Mouse (Mus musculus): ENCODE data around the gene Hnrnpu. TPM values are rescaled to one million over a fixed set of nuclear protein-coding genes. Genes with fewer than 3 reads are reported as not detected.

The Hnrnpu gene
- total and polyA plus RNA-seq, 2 experiments from 2014 or later: 229 to 299 TPM

DNA sequence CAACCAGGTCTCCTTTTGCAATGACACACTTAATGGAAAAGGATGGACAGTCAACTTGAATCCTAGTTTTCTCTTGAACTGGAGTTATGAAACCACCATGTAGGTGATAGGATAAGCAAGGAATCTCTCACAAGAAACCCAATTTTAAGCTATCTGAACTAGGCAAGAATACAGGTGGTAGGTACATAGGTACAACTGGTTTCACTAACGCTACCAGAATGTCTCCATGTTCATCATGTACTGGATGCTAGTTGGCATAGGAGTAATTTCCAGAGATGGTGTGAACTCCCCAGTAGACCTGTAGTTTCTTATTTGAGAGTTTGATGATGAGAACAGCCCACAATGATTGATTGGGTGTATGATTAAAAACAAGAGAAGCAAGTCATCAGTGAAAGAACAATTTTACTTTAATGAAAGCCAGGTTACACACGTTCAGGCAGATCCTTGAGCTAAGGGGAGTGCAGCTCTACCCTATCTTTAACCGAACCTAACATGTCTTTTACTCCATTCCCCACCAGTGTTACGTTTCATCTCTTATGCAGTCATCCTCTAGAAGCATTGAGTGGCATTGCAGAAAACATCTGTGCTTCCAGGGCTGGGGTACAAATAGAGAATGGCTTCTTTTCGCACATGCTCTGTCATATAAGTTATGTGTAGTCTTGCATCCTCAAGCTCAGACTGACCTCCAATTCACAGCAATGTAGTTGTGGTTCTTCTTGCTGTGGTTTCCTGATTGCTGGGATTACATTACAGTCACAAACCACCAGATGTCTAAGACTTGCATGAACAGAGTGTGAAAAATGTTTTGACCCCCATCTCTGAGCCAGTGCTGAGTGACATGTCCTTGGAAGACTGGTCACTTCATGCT is 16.6 kb downstream of the Hnrnpu start:
- no peak for DNase-seq

GRCm38 (mm10) chr1:178320038-178320722 is 17.4 kb downstream of the Hnrnpu start:
- no peak for ATAC-seq
- Histone ChIP-seq H3K4me1 (ENCODE audit: insufficient read depth) (peaks cover 22% of the 10 kb centered on the region), H3K4me2 (ENCODE audit: low read depth) (peak overlapping the region; percentile 54), H3K9ac (peak overlapping the region; percentile 98), H3K27ac (ENCODE audit: low read depth, low read length) (peak overlapping the region; percentile 100), H3K4me3 (ENCODE audit: low read depth, low read length) (peak overlapping the region; percentile 62), H3K27me3 (ENCODE audit: insufficient read depth, low read length) (no peaks in the 10 kb centered on the region), H3K9me3 (ENCODE audit: low read length) (no peaks in the 10 kb centered on the region), H3K36me3 (ENCODE audit: insufficient read depth) (peaks cover 33% of the 10 kb centered on the region)
- no peak for DNase-seq
- TF ChIP-seq CTCF (IDR thresholded peaks at IDR 0.05; ENCODE audit: low read depth): no peak
- WGBS: 17% methylated on average over 8 of the region's 8 CpGs

More for the DNA sequence above, 16.6 kb downstream of the Hnrnpu start:
- Histone ChIP-seq H3K4me2 (ENCODE audit: low read depth) (peak overlapping the region; percentile 54), H3K36me3 (ENCODE audit: insufficient read depth) (peaks cover 33% of the 10 kb centered on the region), H3K4me3 (ENCODE audit: low read depth, low read length) (peak overlapping the region; percentile 62; the same call in 1 of the 2 replicates), H3K9ac (peak overlapping the region; percentile 98; the same call in 1 of the 2 replicates), H3K4me1 (ENCODE audit: insufficient read depth) (peaks cover 22% of the 10 kb centered on the region), H3K27ac (ENCODE audit: low read depth, low read length) (peak overlapping the region; percentile 100; the same call in 1 of the 2 replicates), H3K27me3 (ENCODE audit: insufficient read depth, low read length) (no peaks in the 10 kb centered on the region), H3K9me3 (ENCODE audit: low read length) (no peaks in the 10 kb centered on the region)
- WGBS: 33% methylated on average over 5 of the region's 5 CpGs
- TF ChIP-seq CTCF (IDR thresholded peaks at IDR 0.05; ENCODE audit: low read depth): no peak
- no peak for ATAC-seq

GRCm38 (mm10) chr1:178319295-178320037 is 18.1 kb downstream of the Hnrnpu start:
- peak; percentile 10 for ATAC-seq

DNA sequence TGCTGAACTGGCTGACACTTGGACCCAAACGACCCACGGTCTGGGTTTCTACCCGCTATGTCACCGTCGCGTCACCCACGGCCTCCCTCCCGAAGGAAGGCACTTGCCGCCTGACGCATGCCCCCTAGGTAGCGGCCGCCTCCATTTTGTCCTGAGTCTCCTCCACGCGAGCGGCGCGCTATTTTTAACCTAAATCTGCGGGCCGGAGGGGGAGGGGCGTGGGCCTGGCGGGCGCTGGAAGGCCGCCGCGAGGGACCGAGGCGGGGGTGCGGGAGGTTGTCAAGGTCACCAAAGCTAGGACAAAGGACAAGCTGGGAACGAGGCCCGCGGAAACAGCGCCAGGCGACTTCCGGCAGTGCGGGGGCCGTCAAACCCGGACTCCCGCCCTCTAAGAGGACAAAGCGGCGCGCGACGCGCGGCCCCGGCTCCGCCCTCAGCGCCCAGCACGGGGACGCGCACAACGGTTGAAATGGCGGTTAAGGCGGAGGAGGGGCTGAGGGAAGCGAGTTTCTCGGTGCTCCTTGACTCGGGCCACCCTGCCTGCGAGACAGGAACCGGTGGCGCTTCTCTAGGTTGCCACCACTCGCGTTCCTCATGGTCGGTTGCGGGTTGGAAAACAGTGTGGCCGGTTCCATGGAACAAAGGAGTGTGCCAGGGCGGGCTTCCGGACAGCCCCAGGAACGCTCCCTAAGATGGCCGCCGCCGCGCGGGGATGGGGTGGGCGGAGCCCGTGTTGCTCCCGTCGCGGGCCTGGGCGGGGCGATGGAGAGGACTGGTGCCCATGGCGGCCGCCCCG is 19.0 kb downstream of the Hnrnpu start, which contains the start of gene Cox20:
Cox20 (plus strand) TSS at position 742 of the 796 bp plus-strand sequence.
- 2% methylated on average over 81 of the region's 83 CpGs for WGBS
- peak; percentile 25; the same call in 1 of the 2 replicates for TF ChIP-seq CTCF (IDR thresholded peaks at IDR 0.05; ENCODE audit: low read depth)
- ATAC-seq (peak; percentile 93), DNase-seq (peak; percentile 98)
- H3K9ac ChIP-seq: peak within 1 kb of the TSS; percentile 98
- peak within 1 kb of the TSS; percentile 62 for H3K4me3 ChIP-seq (ENCODE audit: low read depth, low read length)
- H3K9me3 ChIP-seq (ENCODE audit: low read length): no peaks in the 10 kb centered on the region
- H3K36me3 ChIP-seq (ENCODE audit: insufficient read depth): peaks cover 27% of the 10 kb centered on the region
- peaks cover 22% of the 10 kb centered on the region for H3K4me1 ChIP-seq (ENCODE audit: insufficient read depth)
- no peaks in the 10 kb centered on the region for H3K27me3 ChIP-seq (ENCODE audit: insufficient read depth, low read length)
- H3K4me2 ChIP-seq (ENCODE audit: low read depth): peak within 1 kb of the TSS; percentile 54
- H3K27ac ChIP-seq (ENCODE audit: low read depth, low read length): peak within 1 kb of the TSS; percentile 100

More at GRCm38 (mm10) chr1:178319295-178320037, 18.1 kb downstream of the Hnrnpu start:
- H3K9me3 ChIP-seq (ENCODE audit: low read length): no peaks in the 10 kb centered on the region
- TF ChIP-seq CTCF (IDR thresholded peaks at IDR 0.05; ENCODE audit: low read depth): no peak
- peaks cover 22% of the 10 kb centered on the region for H3K4me1 ChIP-seq (ENCODE audit: insufficient read depth)
- WGBS: under 1% methylated on average over 12 of the region's 12 CpGs
- no peaks in the 10 kb centered on the region for H3K27me3 ChIP-seq (ENCODE audit: insufficient read depth, low read length)
- no peak for DNase-seq
- peak overlapping the region; percentile 54 for H3K4me2 ChIP-seq (ENCODE audit: low read depth)
- H3K4me3 ChIP-seq (ENCODE audit: low read depth, low read length): peak overlapping the region; percentile 62
- peak overlapping the region; percentile 100 for H3K27ac ChIP-seq (ENCODE audit: low read depth, low read length)
- H3K9ac ChIP-seq: peak overlapping the region; percentile 98
- peaks cover 30% of the 10 kb centered on the region for H3K36me3 ChIP-seq (ENCODE audit: insufficient read depth)

- Histone ChIP-seq H3K36me3 (ENCODE audit: insufficient read depth) (peaks cover 22% of the 10 kb centered on the region), H3K9me3 (ENCODE audit: low read length) (no peaks in the 10 kb centered on the region), H3K27me3 (ENCODE audit: insufficient read depth, low read length) (no peaks in the 10 kb centered on the region), H3K4me1 (ENCODE audit: insufficient read depth) (peaks cover 22% of the 10 kb centered on the region), H3K9ac (peak overlapping the region; percentile 98), H3K4me3 (ENCODE audit: low read depth, low read length) (peak overlapping the region; percentile 62), H3K4me2 (ENCODE audit: low read depth) (peak overlapping the region; percentile 54), H3K27ac (ENCODE audit: low read depth, low read length) (peak overlapping the region; percentile 100)
- ATAC-seq: peak; percentile 80
- WGBS: under 1% methylated on average over 17 of the region's 17 CpGs
- peak; percentile 95 for DNase-seq
- no peak for TF ChIP-seq CTCF (IDR thresholded peaks at IDR 0.05; ENCODE audit: low read depth)
Measured at GRCm38 (mm10) chr1:178318002-178318388, 19.6 kb downstream of the Hnrnpu start.

All from forebrain, postnatal 0 days (tissue).